Mouse (Mus musculus) intestine, postnatal 0 days (tissue): ENCODE data around the gene Cyb561. TPM values are rescaled to one million over a fixed set of nuclear protein-coding genes. Genes with fewer than 3 reads are reported as not detected.

Experiments
- ATAC-seq: fragments of 200-750 bp; cut with Nextera tagmentation; 2 replicates; pipeline ENCODE4 v1.8.0; 2017; ENCODE audit warnings: mild to moderate bottlenecking, moderate TSS enrichment, moderate library complexity
- H3K27ac ChIP-seq: fragments of 300-500 bp; sonication (generic); 2 replicates; pipeline ENCODE4 v1.5.1; 2014; ENCODE audit warnings: mild to moderate bottlenecking, low read depth, low read length, moderate library complexity
- H3K27me3 ChIP-seq: fragments of 300-500 bp; sonication (generic); replicated peaks from 2 replicates; pipeline ENCODE4 v1.6.1; 2014; ENCODE audit warnings: low read length, mixed read lengths; ENCODE audit not compliant: control insufficient read depth, insufficient read depth
- H3K36me3 ChIP-seq: fragments of 300-500 bp; sonication (generic); 2 replicates; pipeline ENCODE4 v1.6.1; 2014; ENCODE audit warnings: mild to moderate bottlenecking, moderate library complexity; ENCODE audit not compliant: control insufficient read depth, insufficient read depth
- H3K4me1 ChIP-seq: fragments of 300-500 bp; sonication (generic); replicated peaks from 2 replicates; pipeline ENCODE4 v1.6.1; 2014; ENCODE audit warnings: antibody characterized with exemption, low read length, mixed read lengths; ENCODE audit not compliant: control insufficient read depth, insufficient read depth
- H3K4me2 ChIP-seq: fragments of 300-500 bp; sonication (generic); replicated peaks from 2 replicates; pipeline ENCODE4 v1.6.1; 2014; ENCODE audit warnings: low read depth, mild to moderate bottlenecking, moderate library complexity
- H3K4me3 ChIP-seq: fragments of 300-500 bp; sonication (generic); 2 replicates; pipeline ENCODE4 v1.5.1; 2014; ENCODE audit warnings: low read depth, low read length
- H3K9ac ChIP-seq: fragments of 300-500 bp; sonication (generic); 2 replicates; pipeline ENCODE4 v1.6.1; 2014; ENCODE audit warnings: mild to moderate bottlenecking, low read depth, low read length
- H3K9me3 ChIP-seq: fragments of 300-500 bp; sonication (generic); 2 replicates; pipeline ENCODE4 v1.6.1; 2016; ENCODE audit warnings: mixed run types; ENCODE audit not compliant: control insufficient read depth
- CTCF ChIP-seq: sonication (generic); IDR thresholded peaks from 2 replicates; pipeline ENCODE4 v1.5.1; 2016; ENCODE audit warnings: low read depth, mild to moderate bottlenecking, control low read depth, antibody characterized with exemption, moderate library complexity
- WGBS: fragments of 180-500 bp; shearing (Covaris S2); extraction: QIAGEN DNeasy Blood & Tissue Kit; methylation state at CpG from one replicate; pipeline ENCODE4 v1.1.7; 2014; 5-methylcytosine and 5-hydroxymethylcytosine counted together
- polyA plus RNA-seq: library from polyadenylated mRNA; unstranded; fragments of >200 nt; fragmentation: Nextera tagmentation; extraction: Ambion mirVana; gene quantifications from 2 replicates; pipeline ENCODE4 v1.2.1, GENCODE M21; 2015

Gene Cyb561
- polyA plus RNA-seq, 1 experiment from 2014 or later = 50.3 TPM

DNA sequence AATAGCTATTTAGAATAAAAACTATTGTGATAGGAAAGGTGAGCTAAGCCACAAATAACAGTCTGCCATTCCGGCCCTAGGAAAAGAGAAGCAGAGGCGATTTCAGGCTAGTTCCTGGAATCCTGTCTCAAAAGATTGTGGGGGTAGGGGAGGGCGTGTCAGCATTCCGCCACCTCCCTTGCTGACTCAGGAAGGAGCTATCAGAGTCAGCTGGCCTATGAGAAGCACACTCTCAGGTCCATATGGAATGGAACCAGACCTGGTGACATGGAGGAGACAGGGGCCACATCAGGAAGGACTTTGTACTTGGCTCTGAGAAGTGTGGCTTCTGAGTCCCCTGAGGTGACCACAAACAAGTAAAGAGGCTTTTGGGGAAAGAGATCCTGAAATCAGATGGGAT, 2.6 kb downstream of the Cyb561 start:
- Histone ChIP-seq H3K27me3 (no peaks in the 10 kb centered on the region), H3K9me3 (no peaks in the 10 kb centered on the region), H3K4me1 (peaks cover 5% of the 10 kb centered on the region), H3K36me3 (no peaks in the 10 kb centered on the region), H3K4me3 (no peak overlapping the region), H3K4me2 (no peak overlapping the region), H3K9ac (0 out of 2 replicates have a peak overlapping the region, but pooled peaks have one; percentile 22), H3K27ac (peak overlapping the region; percentile 90)
- no peak for TF ChIP-seq CTCF
- 35% methylated on average over 4 of the region's 4 CpGs for WGBS
- peak; percentile 76 for ATAC-seq

DNA sequence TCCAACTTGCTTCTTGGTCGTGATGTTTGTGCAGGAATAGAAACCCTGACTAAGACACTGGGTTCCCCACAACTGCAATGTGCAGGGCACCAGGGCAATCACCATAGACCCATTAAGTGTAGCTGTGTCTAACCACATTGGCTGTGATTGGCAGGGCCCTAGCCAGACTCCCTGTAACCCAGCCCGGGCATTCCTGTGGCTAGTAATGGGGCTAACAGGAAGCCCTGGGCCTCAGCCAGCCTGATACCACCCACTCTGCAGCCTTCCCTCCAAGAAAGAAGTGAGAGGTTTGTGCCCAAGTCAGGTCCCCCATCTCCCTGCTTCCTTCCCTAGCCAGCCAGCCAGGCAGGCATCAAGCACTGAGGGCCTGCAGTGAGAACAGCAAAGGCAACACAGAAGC, 4.9 kb downstream of the Cyb561 start:
- no peak for ATAC-seq
- no peaks in the 10 kb centered on the region for H3K9me3 ChIP-seq
- no peaks in the 10 kb centered on the region for H3K36me3 ChIP-seq
- 80% methylated on average over 2 of the region's 2 CpGs for WGBS
- no peak overlapping the region for H3K4me2 ChIP-seq
- H3K27me3 ChIP-seq = no peaks in the 10 kb centered on the region
- peak overlapping the region; percentile 66 for H3K27ac ChIP-seq
- no peak overlapping the region for H3K4me3 ChIP-seq
- H3K4me1 ChIP-seq = peaks cover 11% of the 10 kb centered on the region
- TF ChIP-seq CTCF = no peak
- peak overlapping the region; percentile 31; the same call in 1 of the 2 replicates for H3K9ac ChIP-seq

DNA sequence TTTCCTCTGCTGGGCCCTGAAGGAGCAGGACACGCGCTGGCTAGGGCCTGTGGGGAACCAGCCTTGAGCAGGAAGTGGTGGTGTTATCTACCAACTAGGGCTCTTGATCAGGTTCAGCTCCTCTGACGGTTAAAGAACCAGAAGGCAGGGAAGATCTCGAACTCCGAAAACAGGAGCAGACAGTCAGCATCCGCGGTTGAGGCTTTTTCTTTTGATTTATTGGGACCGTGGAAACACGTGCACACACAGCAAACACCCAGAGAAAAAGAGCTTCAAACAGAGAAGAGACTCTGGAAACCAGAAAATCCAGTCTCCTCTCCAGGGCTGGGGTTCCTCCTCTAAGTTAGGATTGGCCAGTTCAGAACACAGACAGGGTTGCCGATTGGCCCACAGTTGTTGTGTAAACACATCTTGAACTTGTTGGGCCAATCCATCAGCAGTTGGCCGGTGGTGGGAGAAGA, 6.4 kb downstream of the Cyb561 start:
- Histone ChIP-seq H3K4me2 (no peak overlapping the region), H3K9me3 (no peaks in the 10 kb centered on the region), H3K4me1 (peaks cover 11% of the 10 kb centered on the region; the same call in 1 of the 2 replicates), H3K27ac (peak overlapping the region; percentile 93), H3K36me3 (no peaks in the 10 kb centered on the region), H3K27me3 (no peaks in the 10 kb centered on the region), H3K4me3 (no peak overlapping the region), H3K9ac (0 out of 2 replicates have a peak overlapping the region, but pooled peaks have one; percentile 31)
- ATAC-seq = no peak
- WGBS = 25% methylated on average over 11 of the region's 11 CpGs
- no peak for TF ChIP-seq CTCF

DNA sequence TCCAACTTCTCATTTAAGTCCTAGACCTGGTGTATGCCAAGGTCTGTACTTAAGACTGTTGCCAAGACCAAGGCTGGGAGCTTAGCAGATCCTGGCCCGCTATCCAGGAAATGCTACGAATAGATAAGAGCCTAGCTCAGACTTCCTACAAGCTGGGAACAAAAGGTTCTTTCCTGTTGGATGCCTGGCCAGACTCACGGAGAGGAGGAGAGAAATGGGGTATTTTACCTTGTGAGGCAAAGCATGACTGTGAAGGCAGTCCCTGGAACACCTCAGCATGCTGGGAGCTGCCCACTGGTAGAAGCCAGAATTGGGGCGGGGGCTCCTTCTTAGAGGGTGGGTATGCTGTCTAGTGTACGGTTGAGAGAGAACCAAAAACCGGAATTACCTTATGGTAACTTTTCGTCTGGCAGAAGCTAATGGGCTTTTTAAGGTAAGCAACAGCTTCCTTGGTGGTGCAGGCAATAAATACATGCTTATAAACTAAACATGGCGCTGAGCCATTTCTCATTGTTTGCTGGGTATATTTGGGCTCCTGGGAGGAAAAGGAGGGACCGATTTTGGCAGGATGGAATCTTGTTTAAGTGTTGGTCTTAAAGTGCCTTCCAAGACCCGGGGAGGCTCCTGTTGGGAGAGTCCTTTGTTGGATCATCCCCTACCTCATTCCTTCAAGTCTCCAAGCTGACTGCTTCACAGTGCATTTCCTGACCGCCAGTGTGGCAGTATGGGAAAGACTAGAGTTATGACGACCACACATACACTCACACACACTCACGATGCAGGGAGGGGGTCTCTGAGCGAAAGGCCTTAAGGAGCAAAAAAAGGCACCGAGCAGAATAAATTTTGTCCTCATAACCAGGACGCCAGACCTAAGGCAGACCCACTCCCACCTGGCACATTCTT, 8.1 kb downstream of the Cyb561 start:
- H3K9me3 ChIP-seq = no peaks in the 10 kb centered on the region
- 54% methylated on average over 16 of the region's 16 CpGs for WGBS
- H3K36me3 ChIP-seq = no peaks in the 10 kb centered on the region
- peak overlapping the region; percentile 60 for H3K4me3 ChIP-seq
- H3K27ac ChIP-seq = peak overlapping the region; percentile 93
- TF ChIP-seq CTCF = no peak
- peaks cover 11% of the 10 kb centered on the region; the same call in 1 of the 2 replicates for H3K4me1 ChIP-seq
- no peaks in the 10 kb centered on the region for H3K27me3 ChIP-seq
- peak overlapping the region; percentile 94 for H3K4me2 ChIP-seq
- ATAC-seq = peak; percentile 44
- H3K9ac ChIP-seq = peak overlapping the region; percentile 77; the same call in 1 of the 2 replicates

DNA sequence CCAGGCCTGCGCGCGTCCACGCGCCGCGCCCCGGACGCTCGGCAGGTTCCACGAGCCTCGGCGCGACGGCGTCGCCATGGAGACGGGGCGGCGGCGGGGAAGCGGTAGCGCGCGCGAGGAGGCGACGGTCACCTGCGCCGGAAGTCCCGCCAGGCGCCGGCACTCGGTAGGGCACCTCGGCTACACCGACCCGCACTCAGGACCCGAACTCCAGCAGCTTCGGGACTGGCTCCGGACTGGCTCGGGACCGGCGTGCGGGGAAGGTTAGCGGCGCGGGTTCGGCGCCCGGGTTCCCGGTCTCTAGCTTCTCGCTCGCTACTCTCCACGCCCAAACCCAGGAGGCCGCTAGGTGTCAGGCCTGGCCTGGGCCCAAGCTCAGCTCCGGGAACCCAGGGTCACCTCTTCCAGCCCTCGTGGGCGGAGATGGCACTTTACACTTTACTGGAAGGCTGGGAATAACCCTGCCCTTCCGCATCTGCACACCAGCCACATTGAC, 9.0 kb downstream of the Cyb561 start:
- peak overlapping the region; percentile 60 for H3K4me3 ChIP-seq
- no peaks in the 10 kb centered on the region for H3K9me3 ChIP-seq
- H3K4me1 ChIP-seq = peaks cover 11% of the 10 kb centered on the region; the same call in 1 of the 2 replicates
- WGBS = under 1% methylated on average over 59 of the region's 59 CpGs
- peak; percentile 75 for ATAC-seq
- H3K4me2 ChIP-seq = peak overlapping the region; percentile 94
- peak overlapping the region; percentile 93 for H3K27ac ChIP-seq
- TF ChIP-seq CTCF = peak; percentile 85
- no peaks in the 10 kb centered on the region for H3K36me3 ChIP-seq
- H3K9ac ChIP-seq = peak overlapping the region; percentile 77
- H3K27me3 ChIP-seq = no peaks in the 10 kb centered on the region
